Mouse (Mus musculus) lung, embryonic 16.5 days (tissue): ENCODE measurements around the gene Abcc1. TPM values are rescaled to one million over a fixed set of nuclear protein-coding genes. Genes with fewer than 3 reads are reported as not detected.

ENCODE experiments used
- ATAC-seq: fragments of 200-750 bp; cut with Nextera tagmentation; 2 replicates; pipeline ENCODE4 v1.8.0; 2017; ENCODE audit warnings: low read depth, mild to moderate bottlenecking, moderate library complexity
- H3K27ac ChIP-seq: fragments of 300-500 bp; sonication (generic); 2 replicates; pipeline ENCODE4 v1.5.1; 2014; ENCODE audit warnings: mild to moderate bottlenecking, control low read depth, low read length
- H3K27me3 ChIP-seq: fragments of 300-500 bp; sonication (generic); 2 replicates; pipeline ENCODE4 v1.6.1; 2014; ENCODE audit warnings: low read depth, low read length, mixed read lengths; ENCODE audit not compliant: control insufficient read depth, insufficient read depth
- H3K36me3 ChIP-seq: fragments of 300-500 bp; sonication (generic); 2 replicates; pipeline ENCODE4 v1.6.1; 2014; ENCODE audit warnings: low read length; ENCODE audit not compliant: control insufficient read depth, insufficient read depth
- H3K4me1 ChIP-seq: fragments of 300-500 bp; sonication (generic); replicated peaks from 2 replicates; pipeline ENCODE4 v1.6.1; 2014; ENCODE audit warnings: low read length, mixed read lengths; ENCODE audit not compliant: control insufficient read depth, insufficient read depth
- H3K4me2 ChIP-seq: fragments of 300-500 bp; sonication (generic); 2 replicates; pipeline ENCODE4 v1.6.1; 2014; ENCODE audit warnings: low read depth, low read length, control low read depth
- H3K4me3 ChIP-seq: fragments of 300-500 bp; sonication (generic); 2 replicates; pipeline ENCODE4 v1.5.1; 2014; ENCODE audit warnings: mild to moderate bottlenecking, low read length, control low read depth
- H3K9ac ChIP-seq: fragments of 300-500 bp; sonication (generic); 2 replicates; pipeline ENCODE4 v1.6.1; 2014; ENCODE audit warnings: low read length, control low read depth
- H3K9me3 ChIP-seq: fragments of 300-500 bp; sonication (generic); 2 replicates; pipeline ENCODE4 v1.6.1; 2016; ENCODE audit warnings: low read length; ENCODE audit not compliant: control insufficient read depth
- WGBS: fragments of 180-500 bp; shearing (Covaris S2); extraction: QIAGEN DNeasy Blood & Tissue Kit; methylation state at CpG from one replicate; pipeline ENCODE4 v1.1.7; 2014; 5-methylcytosine and 5-hydroxymethylcytosine counted together
- polyA plus RNA-seq: library from polyadenylated mRNA; unstranded; fragments of >200 nt; fragmentation: Nextera tagmentation; extraction: Ambion mirVana; gene quantifications from 2 replicates; pipeline ENCODE4 v1.2.1, GENCODE M21; 2015

Gene Abcc1
- polyA plus RNA-seq, 1 experiment from 2014 or later: 9.2 TPM

- H3K27ac ChIP-seq: no peak overlapping the region; the same call in 1 of the 2 replicates
- H3K9ac ChIP-seq: no peak overlapping the region
- no peak overlapping the region for H3K4me3 ChIP-seq
- ATAC-seq: peak; percentile 89
- H3K9me3 ChIP-seq: no peaks in the 10 kb centered on the region
- H3K4me1 ChIP-seq: no peaks in the 10 kb centered on the region
- 59% methylated on average over 5 of the region's 5 CpGs for WGBS
- no peak overlapping the region for H3K4me2 ChIP-seq
- no peaks in the 10 kb centered on the region for H3K27me3 ChIP-seq
- H3K36me3 ChIP-seq: peaks cover 4% of the 10 kb centered on the region; the same call in 1 of the 2 replicates
Measured at GRCm38 (mm10) chr16:14416957-14417618, 55.7 kb downstream of the Abcc1 start.

- no peak overlapping the region for H3K9ac ChIP-seq
- H3K4me1 ChIP-seq: no peaks in the 10 kb centered on the region
- H3K27me3 ChIP-seq: no peaks in the 10 kb centered on the region
- no peaks in the 10 kb centered on the region for H3K9me3 ChIP-seq
- WGBS: 82% methylated on average over 5 of the region's 5 CpGs
- no peak overlapping the region for H3K4me2 ChIP-seq
- no peak overlapping the region for H3K4me3 ChIP-seq
- H3K36me3 ChIP-seq: 0 out of 2 replicates have a peak, but pooled peaks cover 2% of the 10 kb centered on the region
- H3K27ac ChIP-seq: no peak overlapping the region
- ATAC-seq: no peak
Measured at GRCm38 (mm10) chr16:14420496-14421132, 59.3 kb downstream of the Abcc1 start.

GRCm38 (mm10) chr16:14422081-14422480, 60.7 kb downstream of the Abcc1 start:
- Histone ChIP-seq H3K36me3 (0 out of 2 replicates have a peak, but pooled peaks cover 2% of the 10 kb centered on the region), H3K9me3 (no peaks in the 10 kb centered on the region), H3K4me3 (no peak overlapping the region), H3K4me1 (no peaks in the 10 kb centered on the region), H3K9ac (no peak overlapping the region), H3K27me3 (no peaks in the 10 kb centered on the region), H3K27ac (no peak overlapping the region), H3K4me2 (no peak overlapping the region)
- no peak for ATAC-seq
- 97% methylated on average over 3 of the region's 3 CpGs for WGBS

GRCm38 (mm10) chr16:14429371-14429770, 68.0 kb downstream of the Abcc1 start:
- 86% methylated on average over 6 of the region's 6 CpGs for WGBS

GRCm38 (mm10) chr16:14432996-14433395, 71.6 kb downstream of the Abcc1 start:
- Histone ChIP-seq H3K36me3 (no peaks in the 10 kb centered on the region), H3K4me3 (no peak overlapping the region), H3K27ac (no peak overlapping the region), H3K4me2 (no peak overlapping the region), H3K27me3 (no peaks in the 10 kb centered on the region), H3K9me3 (no peaks in the 10 kb centered on the region), H3K9ac (no peak overlapping the region), H3K4me1 (no peaks in the 10 kb centered on the region)
- WGBS: 92% methylated on average over 5 of the region's 5 CpGs
- ATAC-seq: no peak

More at GRCm38 (mm10) chr16:14429371-14429770, 68.0 kb downstream of the Abcc1 start:
- Histone ChIP-seq H3K4me2 (no peak overlapping the region), H3K4me1 (no peaks in the 10 kb centered on the region), H3K36me3 (no peaks in the 10 kb centered on the region), H3K9ac (no peak overlapping the region), H3K9me3 (no peaks in the 10 kb centered on the region), H3K27ac (no peak overlapping the region), H3K4me3 (no peak overlapping the region), H3K27me3 (no peaks in the 10 kb centered on the region)
- no peak for ATAC-seq

- no peaks in the 10 kb centered on the region for H3K9me3 ChIP-seq
- no peak overlapping the region for H3K9ac ChIP-seq
- WGBS: 100% methylated on average over 1 of the region's 1 CpGs
- H3K36me3 ChIP-seq: no peaks in the 10 kb centered on the region
- H3K4me1 ChIP-seq: no peaks in the 10 kb centered on the region
- H3K4me2 ChIP-seq: no peak overlapping the region
- no peak for ATAC-seq
- H3K27ac ChIP-seq: no peak overlapping the region
- no peaks in the 10 kb centered on the region for H3K27me3 ChIP-seq
- H3K4me3 ChIP-seq: no peak overlapping the region
Measured at GRCm38 (mm10) chr16:14435526-14435925, 74.2 kb downstream of the Abcc1 start.

- 95% methylated on average over 8 of the region's 8 CpGs for WGBS
- no peak overlapping the region for H3K4me2 ChIP-seq
- H3K36me3 ChIP-seq: no peaks in the 10 kb centered on the region
- ATAC-seq: no peak
- no peaks in the 10 kb centered on the region for H3K4me1 ChIP-seq
- no peaks in the 10 kb centered on the region for H3K9me3 ChIP-seq
- H3K27me3 ChIP-seq: no peaks in the 10 kb centered on the region
- no peak overlapping the region for H3K27ac ChIP-seq
- H3K9ac ChIP-seq: no peak overlapping the region
- H3K4me3 ChIP-seq: no peak overlapping the region
Measured at GRCm38 (mm10) chr16:14437446-14437982, 76.2 kb downstream of the Abcc1 start.

GRCm38 (mm10) chr16:14438561-14438960, 77.2 kb downstream of the Abcc1 start:
- H3K4me2 ChIP-seq: no peak overlapping the region
- no peak for ATAC-seq
- H3K9me3 ChIP-seq: no peaks in the 10 kb centered on the region
- no peak overlapping the region for H3K4me3 ChIP-seq
- 87% methylated on average over 7 of the region's 7 CpGs for WGBS
- H3K36me3 ChIP-seq: no peaks in the 10 kb centered on the region
- no peaks in the 10 kb centered on the region for H3K4me1 ChIP-seq
- no peak overlapping the region for H3K9ac ChIP-seq
- H3K27ac ChIP-seq: no peak overlapping the region
- H3K27me3 ChIP-seq: no peaks in the 10 kb centered on the region

GRCm38 (mm10) chr16:14439081-14439480, 77.7 kb downstream of the Abcc1 start:
- no peak overlapping the region for H3K4me3 ChIP-seq
- no peaks in the 10 kb centered on the region for H3K36me3 ChIP-seq
- WGBS: 87% methylated on average over 6 of the region's 6 CpGs
- no peak for ATAC-seq
- H3K4me2 ChIP-seq: no peak overlapping the region
- no peak overlapping the region for H3K9ac ChIP-seq
- H3K27me3 ChIP-seq: no peaks in the 10 kb centered on the region
- H3K9me3 ChIP-seq: no peaks in the 10 kb centered on the region
- no peak overlapping the region for H3K27ac ChIP-seq
- H3K4me1 ChIP-seq: no peaks in the 10 kb centered on the region
